Mouse (Mus musculus): ENCODE data around the gene Gm10447. TPM values are rescaled to one million over a fixed set of nuclear protein-coding genes. Genes with fewer than 3 reads are reported as not detected.

Gene Gm10447
- polyA plus RNA-seq, 1 experiment from 2014 or later, result 0.09 TPM

DNA sequence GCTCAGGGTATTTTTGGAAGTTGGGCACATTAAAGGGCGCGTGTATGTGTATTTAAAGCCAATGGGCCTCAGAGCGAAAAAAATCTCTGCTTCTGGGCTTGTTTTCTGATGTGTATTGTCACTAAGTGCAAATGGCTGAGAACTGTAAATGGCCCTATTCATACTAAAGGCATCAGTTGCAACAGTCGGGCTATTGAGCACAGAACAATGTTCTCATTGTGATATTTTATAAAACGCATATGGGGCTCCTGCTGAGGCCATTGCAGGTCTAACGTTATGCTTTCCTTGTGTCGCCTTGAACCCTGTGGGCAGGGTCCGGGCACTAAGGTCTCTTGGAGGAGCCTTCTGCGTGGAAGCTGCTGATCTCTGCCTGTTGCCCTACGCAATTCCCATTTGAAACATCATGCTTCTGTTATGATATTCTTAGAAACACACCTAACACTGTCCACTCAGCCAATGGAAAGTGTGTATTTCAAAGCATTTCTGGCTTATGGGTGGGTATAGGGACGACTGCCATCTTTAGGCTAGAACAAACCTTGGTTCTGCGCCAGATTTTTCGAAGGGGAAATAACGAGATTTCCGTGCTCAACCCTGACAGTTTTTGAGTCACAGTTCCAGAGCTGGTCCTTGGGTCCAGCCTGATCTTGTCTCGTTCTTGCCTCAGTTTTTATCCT lies 12.5 kb upstream of the Gm10447 start:
- Histone ChIP-seq H3K36me3 (ENCODE audit: control insufficient read depth, insufficient read depth) (no peaks in the 10 kb centered on the region), H3K27me3 (ENCODE audit: control insufficient read depth, insufficient read depth, low read length) (peaks cover 50% of the 10 kb centered on the region), H3K9ac (ENCODE audit: low read length) (no peak overlapping the region), H3K4me2 (ENCODE audit: low read depth, low read length) (peak overlapping the region; percentile 51), H3K4me3 (ENCODE audit: low read length) (0 out of 2 replicates have a peak overlapping the region, but pooled peaks have one; percentile 13), H3K4me1 (ENCODE audit: control insufficient read depth, insufficient read depth, low read length) (peaks cover 15% of the 10 kb centered on the region; the same call in 1 of the 2 replicates), H3K27ac (ENCODE audit: low read length) (no peak overlapping the region), H3K9me3 (replicated peaks; ENCODE audit: control insufficient read depth, low read length) (peaks cover 2% of the 10 kb centered on the region; the same call in 1 of the 2 replicates)
- ATAC-seq (replicated peaks; ENCODE audit: extremely low read depth, insufficient read depth, low FRiP score), result 0 out of 2 replicates have a peak, but pooled peaks have one; percentile 6
- 35% methylated on average over 16 of the region's 16 CpGs for WGBS

DNA sequence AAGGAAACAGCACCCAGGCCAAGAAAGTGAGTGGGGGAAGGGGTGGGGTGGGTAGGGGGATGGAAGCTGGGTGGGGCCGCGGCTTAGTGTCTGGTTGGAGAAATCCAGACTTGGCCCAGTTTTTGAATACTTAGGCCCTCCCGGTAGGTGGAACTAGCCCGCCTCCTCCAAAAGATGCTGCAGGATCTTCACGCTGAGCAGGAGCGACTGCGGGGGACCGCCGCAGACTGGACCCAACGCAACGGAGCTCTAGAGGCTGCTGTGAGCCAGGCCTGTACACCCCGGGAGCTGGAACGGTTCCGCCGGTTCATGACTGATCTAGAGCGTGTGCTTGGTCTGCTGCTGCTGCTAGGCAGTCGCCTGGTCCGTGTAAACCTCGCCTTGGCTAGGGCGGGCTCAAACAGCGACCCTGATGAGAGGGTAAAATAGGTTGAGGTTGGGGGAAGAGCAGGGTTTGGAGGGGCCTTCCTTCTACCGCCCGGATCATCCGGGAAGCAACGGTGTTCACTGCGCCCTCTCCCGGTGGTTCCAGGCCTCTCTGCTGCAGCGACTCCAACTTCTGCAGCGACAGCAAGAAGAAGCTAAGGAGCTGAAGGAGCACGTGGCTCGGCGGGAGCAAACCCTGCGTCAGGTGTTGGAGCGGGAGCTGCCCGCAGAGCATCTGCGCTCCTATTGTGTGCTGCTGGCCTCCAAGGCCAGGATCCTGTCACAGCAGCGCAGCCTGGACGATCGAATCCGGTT lies 9.5 kb upstream of the Gm10447 start:
- H3K4me1 ChIP-seq (ENCODE audit: control insufficient read depth, insufficient read depth, low read length), result peaks cover 23% of the 10 kb centered on the region
- WGBS, result 9% methylated on average over 40 of the region's 40 CpGs
- H3K27ac ChIP-seq (ENCODE audit: low read length), result no peak overlapping the region
- peaks cover 3% of the 10 kb centered on the region; the same call in 1 of the 2 replicates for H3K9me3 ChIP-seq (replicated peaks; ENCODE audit: control insufficient read depth, low read length)
- peak overlapping the region; percentile 74 for H3K4me2 ChIP-seq (ENCODE audit: low read depth, low read length)
- peak overlapping the region; percentile 73 for H3K9ac ChIP-seq (ENCODE audit: low read length)
- H3K27me3 ChIP-seq (ENCODE audit: control insufficient read depth, insufficient read depth, low read length), result peaks cover 69% of the 10 kb centered on the region
- H3K4me3 ChIP-seq (ENCODE audit: low read length), result peak overlapping the region; percentile 47
- H3K36me3 ChIP-seq (ENCODE audit: control insufficient read depth, insufficient read depth), result no peaks in the 10 kb centered on the region
- no peak for ATAC-seq (replicated peaks; ENCODE audit: extremely low read depth, insufficient read depth, low FRiP score)

DNA sequence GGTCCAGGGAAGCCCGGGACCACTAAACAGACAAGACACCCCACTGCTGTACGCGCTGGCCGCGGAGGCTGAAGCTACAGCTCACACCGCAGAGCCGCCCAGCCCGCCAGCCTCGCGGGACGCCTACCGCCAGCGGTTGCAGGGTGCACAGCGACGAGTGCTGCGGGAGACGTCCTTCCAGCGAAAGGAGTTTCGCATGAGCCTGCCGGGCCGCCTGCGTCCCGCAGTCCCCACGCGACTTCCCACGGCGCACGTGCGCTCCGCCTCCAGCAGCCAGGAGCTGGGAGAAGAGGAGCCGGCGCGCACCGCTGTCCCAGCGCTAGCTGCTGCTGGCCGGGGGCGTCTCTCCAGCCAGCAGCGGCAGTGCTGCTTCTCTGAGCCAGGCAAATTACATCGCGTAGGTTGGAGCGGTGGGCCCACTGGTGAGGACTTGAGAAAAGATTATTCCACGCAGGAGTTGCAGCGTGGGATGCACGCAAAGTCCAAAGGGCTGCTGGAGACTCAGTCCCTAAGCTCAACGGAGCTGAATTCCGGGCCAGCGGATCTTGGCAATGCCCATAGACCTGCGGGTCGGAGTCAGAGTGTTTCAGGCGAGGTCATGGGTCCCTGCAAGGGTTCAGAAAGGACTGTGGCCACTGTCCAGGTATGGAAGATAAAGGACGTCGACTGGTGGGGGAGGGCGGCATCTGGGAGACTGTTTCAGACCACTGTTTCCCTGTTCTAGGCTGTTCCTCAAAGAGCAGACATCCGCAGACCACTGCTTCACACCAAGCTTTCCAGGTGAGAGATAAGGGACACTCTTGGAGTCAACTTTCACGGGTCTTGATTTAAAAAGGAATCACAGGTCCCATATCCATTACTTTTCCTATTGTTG lies 6.9 kb upstream of the Gm10447 start:
- WGBS, result 6% methylated on average over 55 of the region's 55 CpGs
- ATAC-seq (replicated peaks; ENCODE audit: extremely low read depth, insufficient read depth, low FRiP score), result peak; percentile 28; the same call in 1 of the 2 replicates
- H3K27me3 ChIP-seq (ENCODE audit: control insufficient read depth, insufficient read depth, low read length), result peaks cover 49% of the 10 kb centered on the region

DNA sequence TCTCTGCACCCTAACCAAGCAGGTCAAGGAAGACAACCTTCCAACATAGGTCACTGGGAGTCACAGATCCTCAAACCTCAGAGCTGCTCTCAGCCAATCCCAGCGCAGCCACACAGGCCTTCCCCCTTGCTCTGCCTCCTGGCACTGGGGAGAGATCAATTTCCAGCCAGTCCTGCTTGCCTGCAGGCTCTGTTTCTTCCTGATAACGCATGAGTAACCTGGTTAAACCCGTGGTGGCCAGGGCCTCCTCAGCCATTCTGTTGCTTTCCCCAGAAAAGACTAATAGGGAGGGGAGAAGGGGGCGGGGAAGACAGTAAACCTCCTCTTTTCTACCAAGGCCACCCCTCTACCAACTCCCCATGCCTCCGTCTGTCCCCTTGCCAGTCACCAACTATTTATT lies 4.8 kb upstream of the Gm10447 start:
- Histone ChIP-seq H3K36me3 (ENCODE audit: control insufficient read depth, insufficient read depth) (no peaks in the 10 kb centered on the region), H3K4me1 (ENCODE audit: control insufficient read depth, insufficient read depth, low read length) (peaks cover 12% of the 10 kb centered on the region), H3K9me3 (replicated peaks; ENCODE audit: control insufficient read depth, low read length) (peaks cover 3% of the 10 kb centered on the region; the same call in 1 of the 2 replicates), H3K9ac (ENCODE audit: low read length) (no peak overlapping the region), H3K4me2 (ENCODE audit: low read depth, low read length) (no peak overlapping the region), H3K4me3 (ENCODE audit: low read length) (no peak overlapping the region), H3K27ac (ENCODE audit: low read length) (no peak overlapping the region), H3K27me3 (ENCODE audit: control insufficient read depth, insufficient read depth, low read length) (peaks cover 54% of the 10 kb centered on the region)
- 49% methylated on average over 5 of the region's 5 CpGs for WGBS
- ATAC-seq (replicated peaks; ENCODE audit: extremely low read depth, insufficient read depth, low FRiP score), result no peak

More for the DNA sequence above, 6.9 kb upstream of the Gm10447 start:
- H3K9ac ChIP-seq (ENCODE audit: low read length), result peak overlapping the region; percentile 66
- peaks cover 12% of the 10 kb centered on the region for H3K4me1 ChIP-seq (ENCODE audit: control insufficient read depth, insufficient read depth, low read length)
- peaks cover 3% of the 10 kb centered on the region; the same call in 1 of the 2 replicates for H3K9me3 ChIP-seq (replicated peaks; ENCODE audit: control insufficient read depth, low read length)
- peak overlapping the region; percentile 59 for H3K4me3 ChIP-seq (ENCODE audit: low read length)
- no peak overlapping the region for H3K27ac ChIP-seq (ENCODE audit: low read length)
- no peaks in the 10 kb centered on the region for H3K36me3 ChIP-seq (ENCODE audit: control insufficient read depth, insufficient read depth)
- H3K4me2 ChIP-seq (ENCODE audit: low read depth, low read length), result peak overlapping the region; percentile 90

DNA sequence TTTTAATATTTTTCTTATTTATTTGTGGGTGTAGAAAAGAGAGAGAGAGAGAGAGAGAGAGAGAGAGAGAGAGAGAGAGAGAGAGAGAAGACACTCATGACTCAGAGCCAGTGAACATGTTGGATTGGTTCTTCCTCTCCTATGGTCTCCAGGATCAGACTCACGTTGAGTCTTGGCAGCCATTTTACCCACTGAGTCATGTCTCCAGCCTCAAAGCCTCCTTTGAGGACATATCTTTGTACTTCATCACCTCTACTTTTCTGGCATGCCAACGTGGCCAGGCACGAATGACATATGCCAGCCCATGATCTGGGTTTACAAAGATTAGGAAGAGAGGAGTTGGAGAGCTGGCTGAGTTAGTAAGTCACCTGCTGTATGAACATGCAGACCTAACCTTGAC lies 3.3 kb upstream of the Gm10447 start:
- Histone ChIP-seq H3K36me3 (ENCODE audit: control insufficient read depth, insufficient read depth) (no peaks in the 10 kb centered on the region), H3K27me3 (ENCODE audit: control insufficient read depth, insufficient read depth, low read length) (peaks cover 42% of the 10 kb centered on the region), H3K4me1 (ENCODE audit: control insufficient read depth, insufficient read depth, low read length) (peaks cover 8% of the 10 kb centered on the region), H3K4me3 (ENCODE audit: low read length) (no peak overlapping the region), H3K9ac (ENCODE audit: low read length) (no peak overlapping the region), H3K4me2 (ENCODE audit: low read depth, low read length) (no peak overlapping the region), H3K27ac (ENCODE audit: low read length) (no peak overlapping the region), H3K9me3 (replicated peaks; ENCODE audit: control insufficient read depth, low read length) (peaks cover 3% of the 10 kb centered on the region; the same call in 1 of the 2 replicates)
- 58% methylated on average over 3 of the region's 3 CpGs for WGBS
- no peak for ATAC-seq (replicated peaks; ENCODE audit: extremely low read depth, insufficient read depth, low FRiP score)

DNA sequence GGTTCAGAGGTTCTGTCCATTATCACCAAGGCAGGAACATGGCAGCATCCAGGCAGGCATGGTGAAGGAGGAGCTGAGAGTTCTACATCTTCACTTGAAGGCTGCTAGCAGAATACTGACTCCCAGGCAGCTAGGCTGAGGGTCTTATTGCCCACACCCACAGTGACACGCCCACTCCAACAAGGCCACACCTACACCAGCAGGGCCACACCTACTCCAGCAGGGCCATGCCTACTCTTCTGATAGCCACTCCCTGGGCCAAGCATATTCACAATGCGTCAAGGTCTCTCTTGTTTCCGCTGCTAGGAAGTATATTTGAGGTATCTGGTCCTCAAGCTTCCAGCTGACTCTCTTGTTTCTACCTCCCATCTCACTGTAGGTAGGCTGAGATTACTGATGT lies 2.1 kb upstream of the Gm10447 start:
- no peak overlapping the region for H3K27ac ChIP-seq (ENCODE audit: low read length)
- no peak for ATAC-seq (replicated peaks; ENCODE audit: extremely low read depth, insufficient read depth, low FRiP score)
- no peaks in the 10 kb centered on the region for H3K36me3 ChIP-seq (ENCODE audit: control insufficient read depth, insufficient read depth)
- no peak overlapping the region for H3K4me2 ChIP-seq (ENCODE audit: low read depth, low read length)
- H3K9me3 ChIP-seq (replicated peaks; ENCODE audit: control insufficient read depth, low read length), result no peaks in the 10 kb centered on the region
- peaks cover 30% of the 10 kb centered on the region for H3K27me3 ChIP-seq (ENCODE audit: control insufficient read depth, insufficient read depth, low read length)
- H3K4me3 ChIP-seq (ENCODE audit: low read length), result no peak overlapping the region
- no peak overlapping the region for H3K9ac ChIP-seq (ENCODE audit: low read length)
- 69% methylated on average over 3 of the region's 3 CpGs for whole genome bisulfite sequencing
- H3K4me1 ChIP-seq (ENCODE audit: control insufficient read depth, insufficient read depth, low read length), result peaks cover 8% of the 10 kb centered on the region

DNA sequence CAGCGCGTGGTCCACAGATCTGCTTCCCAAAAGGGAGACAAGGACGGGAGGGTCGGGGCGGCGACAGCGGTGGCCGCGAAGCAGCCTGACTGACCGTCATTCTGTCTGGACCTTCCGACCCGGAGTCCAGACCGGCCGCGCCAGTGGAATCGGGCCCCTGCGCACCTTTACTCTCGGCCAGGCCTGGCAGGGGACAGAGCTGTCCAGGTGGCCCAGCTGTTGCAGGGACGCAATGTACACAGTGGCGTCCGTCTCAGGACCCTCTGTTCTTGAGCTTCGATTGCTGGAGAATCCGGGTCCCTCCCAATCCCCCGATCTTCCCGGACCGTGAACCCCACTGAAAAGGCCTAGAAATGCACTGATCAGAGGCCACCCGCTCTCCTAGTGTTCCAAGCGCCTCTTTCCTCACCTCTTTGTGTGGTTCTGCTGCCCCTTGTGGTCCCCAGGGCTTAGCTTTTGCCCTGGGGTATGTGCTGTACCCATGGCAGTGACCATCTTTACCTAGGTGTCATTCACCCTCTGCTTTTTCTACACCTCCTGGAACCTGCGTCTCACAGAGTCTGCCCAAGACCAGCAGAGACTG lies 553 bp upstream of the Gm10447 start:
- ATAC-seq (replicated peaks; ENCODE audit: extremely low read depth, insufficient read depth, low FRiP score), result 0 out of 2 replicates have a peak, but pooled peaks have one; percentile 4
- H3K36me3 ChIP-seq (ENCODE audit: control insufficient read depth, insufficient read depth), result no peaks in the 10 kb centered on the region
- H3K4me3 ChIP-seq (ENCODE audit: low read length), result peak overlapping the region; percentile 56
- H3K4me2 ChIP-seq (ENCODE audit: low read depth, low read length), result peak overlapping the region; percentile 69
- no peaks in the 10 kb centered on the region for H3K4me1 ChIP-seq (ENCODE audit: control insufficient read depth, insufficient read depth, low read length)
- 8% methylated on average over 29 of the region's 29 CpGs for WGBS
- no peaks in the 10 kb centered on the region for H3K9me3 ChIP-seq (replicated peaks; ENCODE audit: control insufficient read depth, low read length)
- peaks cover 17% of the 10 kb centered on the region for H3K27me3 ChIP-seq (ENCODE audit: control insufficient read depth, insufficient read depth, low read length)
- H3K27ac ChIP-seq (ENCODE audit: low read length), result no peak overlapping the region
- H3K9ac ChIP-seq (ENCODE audit: low read length), result peak overlapping the region; percentile 78

DNA sequence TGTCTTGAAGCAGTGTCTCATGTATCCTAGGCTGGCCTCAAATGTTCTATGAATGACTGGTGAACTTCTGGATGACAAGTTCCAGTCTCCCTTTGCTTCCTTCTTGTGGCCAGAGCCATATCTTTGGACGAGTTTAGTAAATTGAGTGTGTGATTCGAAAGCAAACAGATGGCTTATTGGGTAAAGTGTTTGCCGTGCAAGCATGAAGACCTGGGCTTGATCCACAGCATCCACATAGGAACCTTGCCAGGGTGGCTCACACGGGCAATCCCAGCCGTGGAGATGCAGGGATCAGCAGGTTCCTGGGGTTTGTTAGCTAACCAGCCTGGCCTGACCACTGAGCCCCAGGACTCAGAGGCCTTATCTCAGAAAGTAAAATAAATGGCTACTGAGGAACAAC lies 3.9 kb downstream of the Gm10447 start:
- WGBS, result 80% methylated on average over 5 of the region's 5 CpGs

More for the DNA sequence above, 3.9 kb downstream of the Gm10447 start:
- no peak for ATAC-seq (replicated peaks; ENCODE audit: extremely low read depth, insufficient read depth, low FRiP score)
- Histone ChIP-seq H3K4me1 (ENCODE audit: control insufficient read depth, insufficient read depth, low read length) (peaks cover 10% of the 10 kb centered on the region), H3K36me3 (ENCODE audit: control insufficient read depth, insufficient read depth) (no peaks in the 10 kb centered on the region), H3K9ac (ENCODE audit: low read length) (no peak overlapping the region), H3K4me3 (ENCODE audit: low read length) (no peak overlapping the region), H3K9me3 (replicated peaks; ENCODE audit: control insufficient read depth, low read length) (no peaks in the 10 kb centered on the region), H3K27ac (ENCODE audit: low read length) (no peak overlapping the region), H3K27me3 (ENCODE audit: control insufficient read depth, insufficient read depth, low read length) (0 out of 2 replicates have a peak, but pooled peaks cover 2% of the 10 kb centered on the region), H3K4me2 (ENCODE audit: low read depth, low read length) (no peak overlapping the region)
